Mouse (Mus musculus) G1E (cell line): ENCODE measurements around the gene Fyttd1.

Experiments
- CTCF ChIP-seq: IDR thresholded peaks from 2 replicates; pipeline ENCODE4 v1.5.1; 2012; ENCODE audit warnings: low read depth, low read length, inconsistent platforms, mixed read lengths
- GATA1 ChIP-seq: IDR thresholded peaks from 2 replicates; pipeline ENCODE4 v1.6.1; 2012; ENCODE audit warnings: borderline replicate concordance, low read length, inconsistent platforms, mixed read lengths
- GATA2 ChIP-seq: IDR thresholded peaks from 2 replicates; pipeline ENCODE4 v1.6.1; 2012; ENCODE audit warnings: low read depth, low read length, inconsistent platforms, borderline replicate concordance
- POLR2AphosphoS5 ChIP-seq: IDR thresholded peaks from 2 replicates; pipeline ENCODE4 v1.6.1; 2012; ENCODE audit warnings: low read depth, low read length, inconsistent platforms; ENCODE audit not compliant: insufficient replicate concordance
- TAL1 ChIP-seq: conservative IDR thresholded peaks from 2 replicates; pipeline ENCODE4 v1.6.1; 2012; ENCODE audit warnings: low read depth, low read length, inconsistent platforms, mixed read lengths

- TF ChIP-seq CTCF (no peak), POLR2AphosphoS5 (no peak), GATA1 (no peak), TAL1 (no peak), GATA2 (no peak)
Measured at GRCm38 (mm10) chr16:32927044-32927443, 49.7 kb downstream of the Fyttd1 start.
